Mouse (Mus musculus) kidney, postnatal 0 days (tissue): ENCODE results near the gene Nop10. TPM values are rescaled to one million over a fixed set of nuclear protein-coding genes. Genes with fewer than 3 reads are reported as not detected.
"Not testable (repeated sequence)": the region's sequence is repeated elsewhere in the genome, so short reads cannot be mapped to it uniquely, and the experiment has no call there.

ENCODE experiments used
- ATAC-seq: fragments of 200-750 bp; cut with Nextera tagmentation; replicated peaks from 2 replicates; pipeline ENCODE4 v1.8.0; 2017; ENCODE audit warnings: low read depth, moderate number of reproducible peaks, moderate TSS enrichment, moderate library complexity; ENCODE audit not compliant: low FRiP score
- DNase-seq: peaks from one replicate; pipeline ENCODE4 v3.0.0-alpha.2; 2016; ENCODE audit warnings: low spot score
- H3K27ac ChIP-seq: fragments of 300-500 bp; sonication (generic); 2 replicates; pipeline ENCODE4 v1.5.1; 2014; ENCODE audit warnings: mild to moderate bottlenecking
- H3K27me3 ChIP-seq: fragments of 300-500 bp; sonication (generic); 2 replicates; pipeline ENCODE4 v1.6.1; 2014; ENCODE audit warnings: low read length, mixed read lengths; ENCODE audit not compliant: insufficient read depth
- H3K36me3 ChIP-seq: fragments of 300-500 bp; sonication (generic); 2 replicates; pipeline ENCODE4 v1.6.1; 2014; ENCODE audit warnings: low read length, mixed read lengths; ENCODE audit not compliant: insufficient read depth
- H3K4me1 ChIP-seq: fragments of 300-500 bp; sonication (generic); replicated peaks from 2 replicates; pipeline ENCODE4 v1.6.1; 2014; ENCODE audit warnings: antibody characterized with exemption, low read length, mixed read lengths; ENCODE audit not compliant: insufficient read depth
- H3K4me2 ChIP-seq: fragments of 300-500 bp; sonication (generic); 2 replicates; pipeline ENCODE4 v1.6.1; 2014; ENCODE audit warnings: mild to moderate bottlenecking, low read length, moderate library complexity, mixed read lengths
- H3K4me3 ChIP-seq: fragments of 300-500 bp; sonication (generic); replicated peaks from 2 replicates; pipeline ENCODE4 v1.5.1; 2014; ENCODE audit warnings: low read depth, low read length
- H3K9ac ChIP-seq: fragments of 300-500 bp; sonication (generic); 2 replicates; pipeline ENCODE4 v1.6.1; 2014; ENCODE audit warnings: low read depth, low read length
- H3K9me3 ChIP-seq: fragments of 300-500 bp; sonication (generic); replicated peaks from 2 replicates; pipeline ENCODE4 v1.6.1; 2016; ENCODE audit warnings: low read length, inconsistent platforms, mixed read lengths
- CTCF ChIP-seq: IDR thresholded peaks from 2 replicates; pipeline ENCODE4 v1.5.1; 2016; ENCODE audit warnings: antibody characterized with exemption, low read depth, mild to moderate bottlenecking, moderate library complexity
- WGBS: fragments of 180-500 bp; shearing (Covaris S2); extraction: QIAGEN DNeasy Blood & Tissue Kit; methylation state at CpG from one replicate; pipeline ENCODE4 v1.1.7; 2014; 5-methylcytosine and 5-hydroxymethylcytosine counted together
- polyA plus RNA-seq: library from polyadenylated mRNA; unstranded; fragments of >200 nt; fragmentation: Nextera tagmentation; extraction: Ambion mirVana; gene quantifications from 2 replicates; pipeline ENCODE4 v1.2.1, GENCODE M21; 2015

Gene Nop10
- polyA plus RNA-seq, 1 experiment from 2014 or later: 252 TPM

DNA sequence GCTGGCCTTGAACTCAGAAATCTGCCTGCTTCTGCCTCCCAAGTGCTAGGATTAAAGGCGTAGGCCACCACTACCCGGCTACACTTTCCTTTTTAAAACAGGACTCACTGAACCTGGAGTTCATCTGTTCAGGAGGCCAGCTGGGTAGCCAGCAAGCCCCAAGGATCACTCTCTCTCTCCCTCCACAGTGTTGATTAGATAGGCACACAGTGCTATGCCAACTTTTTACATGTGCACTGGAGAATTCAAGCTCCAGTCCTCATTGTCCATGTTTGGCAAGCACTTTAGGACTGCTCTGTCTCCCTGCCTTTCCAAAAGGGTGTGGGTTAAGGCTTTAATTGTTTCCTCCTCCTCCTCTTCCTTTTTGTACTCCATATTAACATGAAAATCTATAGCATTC, 8.3 kb downstream of the Nop10 start:
- ATAC-seq (no peak), DNase-seq (no peak)
- no peaks in the 10 kb centered on the region for H3K27me3 ChIP-seq
- no peak overlapping the region for H3K9ac ChIP-seq
- H3K4me2 ChIP-seq: no peak overlapping the region
- WGBS: 90% methylated on average over 2 of the region's 2 CpGs
- TF ChIP-seq CTCF: no peak
- H3K36me3 ChIP-seq: no peaks in the 10 kb centered on the region
- H3K9me3 ChIP-seq: no peaks in the 10 kb centered on the region
- no peak overlapping the region for H3K4me3 ChIP-seq
- H3K27ac ChIP-seq: no peak overlapping the region
- H3K4me1 ChIP-seq: 0 out of 2 replicates have a peak, but pooled peaks cover 4% of the 10 kb centered on the region

DNA sequence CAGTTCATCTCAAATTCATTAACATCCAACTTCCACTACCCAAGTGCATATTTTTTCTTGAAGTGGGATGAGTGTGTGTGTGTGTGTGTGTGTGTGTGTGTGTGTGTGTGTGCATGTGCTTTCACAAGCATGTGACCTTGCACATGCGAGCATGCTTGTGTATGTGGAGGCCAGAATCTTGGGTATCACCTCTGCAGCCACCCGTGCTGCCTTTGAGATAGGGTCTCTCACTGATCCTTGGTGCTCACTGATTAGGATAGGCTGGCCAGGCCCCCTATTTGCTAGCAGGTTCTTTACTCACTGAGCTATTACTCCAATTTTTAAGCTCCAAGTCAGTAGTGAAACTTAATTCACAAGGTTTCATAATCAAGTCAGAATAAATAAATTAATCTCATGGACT, 11.2 kb downstream of the Nop10 start:
- no peaks in the 10 kb centered on the region for H3K27me3 ChIP-seq
- no peak overlapping the region for H3K4me2 ChIP-seq
- H3K4me1 ChIP-seq: 0 out of 2 replicates have a peak, but pooled peaks cover 4% of the 10 kb centered on the region
- H3K9ac ChIP-seq: no peak overlapping the region
- ATAC-seq (no peak), DNase-seq (no peak)
- H3K9me3 ChIP-seq: no peaks in the 10 kb centered on the region
- H3K4me3 ChIP-seq: no peak overlapping the region
- H3K27ac ChIP-seq: no peak overlapping the region
- WGBS: 94% methylated on average over 2 of the region's 2 CpGs
- TF ChIP-seq CTCF: no peak
- no peaks in the 10 kb centered on the region for H3K36me3 ChIP-seq

DNA sequence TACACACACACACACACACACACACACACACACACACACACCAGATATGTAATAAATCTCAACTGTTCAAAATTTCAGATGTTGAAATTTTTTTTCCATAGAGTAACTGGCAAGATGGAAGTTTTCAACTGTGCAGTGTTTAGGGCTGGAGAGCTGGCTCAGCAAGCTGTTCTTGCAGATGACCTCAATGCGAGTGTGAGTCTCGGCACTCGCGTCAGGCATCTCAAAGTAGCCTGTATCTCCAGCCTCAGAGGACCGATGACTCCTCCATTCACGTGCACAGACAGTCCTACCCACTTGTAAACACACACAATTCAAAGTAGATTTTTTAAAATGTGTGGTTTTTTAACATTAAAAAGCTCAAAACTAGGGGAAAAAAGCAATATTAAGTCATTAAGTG, 11.7 kb downstream of the Nop10 start:
- H3K9me3 ChIP-seq: no peaks in the 10 kb centered on the region
- no peak overlapping the region for H3K27ac ChIP-seq
- no peak overlapping the region for H3K9ac ChIP-seq
- TF ChIP-seq CTCF: no peak
- H3K27me3 ChIP-seq: no peaks in the 10 kb centered on the region
- DNase-seq (no peak), ATAC-seq (no peak)
- no peak overlapping the region for H3K4me2 ChIP-seq
- 89% methylated on average over 6 of the region's 6 CpGs for WGBS
- 0 out of 2 replicates have a peak, but pooled peaks cover under 1% of the 10 kb centered on the region for H3K4me1 ChIP-seq
- H3K4me3 ChIP-seq: no peak overlapping the region
- H3K36me3 ChIP-seq: no peaks in the 10 kb centered on the region

DNA sequence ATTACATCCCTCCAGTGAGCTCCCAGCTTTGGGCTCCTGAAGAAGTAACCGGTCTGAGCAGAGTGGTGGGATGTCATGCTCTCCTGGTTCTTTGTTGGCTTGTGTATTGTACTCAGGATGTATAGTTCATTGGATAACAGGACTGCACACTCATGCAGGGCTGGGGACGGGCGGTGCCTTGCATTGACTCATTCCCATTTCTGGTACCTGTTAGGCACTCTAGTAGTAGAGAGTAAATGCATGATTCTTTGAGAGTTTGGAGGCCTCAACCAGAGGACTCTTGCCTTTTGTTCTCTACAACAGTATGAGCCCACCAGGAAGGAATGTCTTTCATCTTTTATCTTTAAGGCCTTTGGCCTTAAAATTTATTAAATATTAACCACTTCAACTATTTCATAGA, 15.1 kb downstream of the Nop10 start:
- DNase-seq: no peak
- Histone ChIP-seq H3K4me1 (no peaks in the 10 kb centered on the region), H3K4me2 (no peak overlapping the region), H3K36me3 (no peaks in the 10 kb centered on the region), H3K4me3 (no peak overlapping the region), H3K9ac (no peak overlapping the region), H3K9me3 (no peaks in the 10 kb centered on the region), H3K27ac (no peak overlapping the region), H3K27me3 (no peaks in the 10 kb centered on the region)
- 91% methylated on average over 3 of the region's 3 CpGs for WGBS
- ATAC-seq: no peak
- no peak for TF ChIP-seq CTCF

DNA sequence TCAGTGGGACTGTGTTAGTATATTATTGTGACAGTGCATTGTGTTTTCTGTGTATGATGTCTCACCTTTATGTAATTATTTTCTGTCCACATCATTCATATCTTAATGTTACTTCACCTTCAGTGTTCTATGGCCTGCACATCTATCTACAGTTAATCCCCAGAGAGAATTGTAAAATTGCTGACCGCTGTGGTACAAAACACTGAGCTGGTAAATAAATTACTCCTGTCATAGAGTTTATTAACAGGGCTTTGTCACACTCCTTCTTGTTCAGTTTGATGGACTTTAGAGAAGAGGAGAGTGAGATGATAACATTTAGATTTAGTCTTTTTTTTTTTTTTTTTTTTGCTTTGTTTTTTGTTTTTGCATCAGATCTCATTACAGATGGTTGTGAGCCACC, 21.1 kb downstream of the Nop10 start:
- H3K4me2 ChIP-seq: no peak overlapping the region
- no peaks in the 10 kb centered on the region for H3K36me3 ChIP-seq
- no peak overlapping the region for H3K4me3 ChIP-seq
- DNase-seq (no peak), ATAC-seq (no peak)
- no peak for TF ChIP-seq CTCF
- H3K4me1 ChIP-seq: no peaks in the 10 kb centered on the region
- H3K27ac ChIP-seq: no peak overlapping the region
- H3K27me3 ChIP-seq: no peaks in the 10 kb centered on the region
- WGBS: 68% methylated on average over 1 of the region's 1 CpGs
- no peak overlapping the region for H3K9ac ChIP-seq
- no peaks in the 10 kb centered on the region for H3K9me3 ChIP-seq

DNA sequence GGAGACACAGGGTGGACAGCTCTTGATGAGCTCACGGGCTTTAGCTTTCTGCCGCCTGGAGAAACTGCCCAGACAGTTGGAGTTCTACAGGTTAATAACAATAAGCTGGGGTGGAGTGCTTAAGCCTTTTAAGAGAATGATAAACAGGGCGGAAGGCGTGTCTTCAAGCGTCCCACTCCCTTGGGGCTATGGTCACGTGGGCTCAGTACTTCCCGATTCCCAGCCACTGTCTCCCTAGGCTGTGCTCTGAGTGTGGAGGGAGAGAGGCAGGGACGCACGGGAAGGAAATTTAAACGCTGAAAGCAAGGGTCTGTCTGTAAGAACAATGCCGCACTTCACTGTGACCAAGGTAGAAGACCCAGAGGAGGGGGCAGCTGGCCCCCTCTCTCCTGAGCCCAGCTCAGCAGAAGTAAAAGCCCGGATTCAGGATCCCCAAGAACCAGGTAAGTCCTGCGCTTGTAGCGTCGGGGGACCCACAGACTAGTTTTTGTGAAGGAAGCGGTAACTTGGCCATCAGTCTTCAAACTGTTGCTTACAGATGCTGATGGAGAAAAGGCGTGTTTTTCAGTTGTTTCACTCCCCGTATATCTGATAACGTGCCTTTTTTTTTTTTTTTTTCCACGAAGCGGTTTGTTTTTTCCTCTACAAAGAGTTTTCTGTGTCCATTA, 22.8 kb downstream of the Nop10 start:
- Histone ChIP-seq H3K9ac (peak overlapping the region; percentile 67), H3K27ac (no peak overlapping the region), H3K4me1 (no peaks in the 10 kb centered on the region), H3K4me3 (peak overlapping the region; percentile 47), H3K27me3 (no peaks in the 10 kb centered on the region), H3K36me3 (no peaks in the 10 kb centered on the region), H3K4me2 (peak overlapping the region; percentile 90), H3K9me3 (no peaks in the 10 kb centered on the region)
- DNase-seq: peak; percentile 90
- ATAC-seq: peak; percentile 95
- no peak for TF ChIP-seq CTCF
- WGBS: 0% methylated on average over 21 of the region's 21 CpGs

DNA sequence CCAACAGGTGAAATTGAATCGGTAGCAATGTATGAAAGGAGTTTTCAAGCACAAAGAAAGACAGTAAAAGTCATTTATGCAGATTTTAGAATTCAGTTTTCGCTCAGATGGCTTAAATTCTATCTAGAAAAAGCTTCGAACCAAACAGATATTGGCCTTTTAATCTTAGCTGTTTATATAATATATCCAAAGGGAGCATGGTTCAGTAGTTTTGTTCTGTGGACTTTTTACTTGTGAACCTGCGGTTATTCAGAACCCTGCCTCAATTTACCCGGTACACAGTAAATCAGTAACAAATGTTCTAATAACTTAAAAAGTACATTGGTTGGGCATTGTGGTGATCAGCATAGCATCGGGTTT, 23.3 kb downstream of the Nop10 start:
- Histone ChIP-seq H3K27ac (no peak overlapping the region), H3K9me3 (no peaks in the 10 kb centered on the region), H3K4me2 (peak overlapping the region; percentile 90), H3K4me3 (peak overlapping the region; percentile 47), H3K9ac (peak overlapping the region; percentile 67), H3K27me3 (no peaks in the 10 kb centered on the region), H3K36me3 (no peaks in the 10 kb centered on the region), H3K4me1 (no peaks in the 10 kb centered on the region)
- TF ChIP-seq CTCF: no peak
- ATAC-seq: no peak
- whole genome bisulfite sequencing: 49% methylated on average over 6 of the region's 6 CpGs
- DNase-seq: no peak

DNA sequence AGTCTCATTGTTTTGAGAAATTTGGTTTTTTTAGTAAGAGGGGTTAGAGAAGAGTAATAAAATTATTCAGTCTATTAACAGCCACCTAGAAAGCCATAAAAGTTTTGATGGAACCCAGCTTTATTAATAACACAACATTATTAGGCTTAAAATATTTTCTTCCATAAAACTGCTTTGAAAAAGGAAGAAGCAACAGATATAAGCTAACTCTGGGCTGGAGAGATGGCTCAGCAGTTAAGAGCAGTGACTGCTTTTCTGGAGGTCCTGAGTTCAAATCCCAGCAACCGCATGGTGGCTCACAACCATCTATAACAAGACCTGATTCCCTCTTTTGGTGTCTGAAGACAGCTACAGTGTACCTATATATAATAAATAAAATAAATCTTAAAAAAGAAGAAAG, 24.3 kb downstream of the Nop10 start:
- not testable (repeated sequence) for H3K4me2 ChIP-seq, H3K9ac ChIP-seq, ATAC-seq, H3K36me3 ChIP-seq, H3K27me3 ChIP-seq, DNase-seq, H3K4me1 ChIP-seq, H3K9me3 ChIP-seq, H3K4me3 ChIP-seq, H3K27ac ChIP-seq
- WGBS: 88% methylated on average over 1 of the region's 1 CpGs
